Mouse (Mus musculus) limb, embryonic 14.5 days (tissue): ENCODE measurements around the gene Olfr794. TPM values are rescaled to one million over a fixed set of nuclear protein-coding genes. Genes with fewer than 3 reads are reported as not detected.

Experiments
- ATAC-seq: fragments of 200-750 bp; cut with Nextera tagmentation; 2 replicates; pipeline ENCODE4 v1.8.0; 2017; ENCODE audit warnings: low read depth, moderate number of reproducible peaks, moderate TSS enrichment; ENCODE audit not compliant: low FRiP score
- DNase-seq: peaks from one replicate; pipeline ENCODE4 v3.0.0-alpha.2; 2015; ENCODE audit warnings: low spot score
- H3K27ac ChIP-seq: fragments of 300-500 bp; sonication (generic); replicated peaks from 2 replicates; pipeline ENCODE4 v1.5.1; 2014; ENCODE audit warnings: low read depth, mild to moderate bottlenecking, low read length, moderate library complexity, mixed read lengths
- H3K27me3 ChIP-seq: fragments of 300-500 bp; sonication (generic); 2 replicates; pipeline ENCODE4 v1.6.1; 2014; ENCODE audit warnings: low read length, mixed read lengths; ENCODE audit not compliant: control insufficient read depth, insufficient read depth
- H3K36me3 ChIP-seq: fragments of 300-500 bp; sonication (generic); 2 replicates; pipeline ENCODE4 v1.6.1; 2014; ENCODE audit warnings: mild to moderate bottlenecking, low read length, moderate library complexity, mixed read lengths; ENCODE audit not compliant: control insufficient read depth, insufficient read depth
- H3K4me1 ChIP-seq: fragments of 300-500 bp; sonication (generic); 2 replicates; pipeline ENCODE4 v1.6.1; 2014; ENCODE audit warnings: antibody characterized with exemption, low read length, mixed read lengths; ENCODE audit not compliant: control insufficient read depth, insufficient read depth
- H3K4me2 ChIP-seq: fragments of 300-500 bp; sonication (generic); replicated peaks from 2 replicates; pipeline ENCODE4 v1.6.1; 2014; ENCODE audit warnings: low read depth, mild to moderate bottlenecking, low read length, moderate library complexity; ENCODE audit not compliant: severe bottlenecking
- H3K4me3 ChIP-seq: fragments of 300-500 bp; sonication (generic); replicated peaks from 2 replicates; pipeline ENCODE4 v1.5.1; 2014; ENCODE audit warnings: low read length
- H3K9ac ChIP-seq: fragments of 300-500 bp; sonication (generic); 2 replicates; pipeline ENCODE4 v1.6.1; 2014; ENCODE audit warnings: mild to moderate bottlenecking, low read depth, low read length, moderate library complexity; ENCODE audit not compliant: severe bottlenecking
- H3K9me3 ChIP-seq: fragments of 300-500 bp; sonication (generic); 2 replicates; pipeline ENCODE4 v1.6.1; 2016; ENCODE audit warnings: low read length; ENCODE audit not compliant: control insufficient read depth
- POLR2A ChIP-seq: fragments of 200-500 bp; IDR thresholded peaks from 2 replicates; pipeline ENCODE4 v1.8.0; 2012; ENCODE audit warnings: inconsistent platforms, mild to moderate bottlenecking, moderate library complexity, borderline replicate concordance; ENCODE audit not compliant: insufficient read depth, insufficient read length; ENCODE audit errors: extremely low read depth
- WGBS: fragments of 180-500 bp; shearing (Covaris S2); extraction: QIAGEN DNeasy Blood & Tissue Kit; methylation state at CpG from one replicate; pipeline ENCODE4 v1.1.7; 2014; 5-methylcytosine and 5-hydroxymethylcytosine counted together
- polyA plus RNA-seq, 2 experiments: library from polyadenylated mRNA; depleted of rRNA in 1 of 2; stranded (reverse) in 1 of 2; unstranded in 1 of 2; fragments of >200 nt; fragmentation: Nextera tagmentation in 1 of 2; extraction: Ambion mirVana in 1 of 2; gene quantifications; 2 replicates each; pipeline versions ENCODE4 v1.2.1 to v1.2.3; 2012 to 2014

The Olfr794 gene
- polyA plus RNA-seq (2012; rRNA removed) (not detected in 2 replicates), polyA plus RNA-seq (2014; fragmentation: Nextera tagmentation; extraction: Ambion mirVana) (not detected in 2 replicates)

DNA sequence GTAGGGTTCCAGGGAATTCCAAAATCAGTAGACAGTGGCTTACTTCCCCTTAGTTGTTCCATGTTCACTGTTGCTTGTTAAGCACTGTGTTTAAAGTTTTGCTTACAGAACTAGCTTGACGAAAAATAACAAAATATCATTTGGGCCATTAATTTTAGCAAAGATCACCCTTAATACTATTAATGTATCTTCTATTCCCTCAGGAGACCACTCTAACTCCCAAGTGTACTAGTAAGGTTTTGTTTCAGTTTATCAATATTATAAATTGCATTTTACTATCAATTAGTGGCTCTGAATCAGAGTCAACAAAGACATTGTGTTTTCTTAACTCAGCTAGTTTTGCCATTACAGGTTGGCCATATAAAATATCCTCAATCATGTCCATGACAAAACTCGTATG lies at the start of gene Olfr794:
TSS of gene Olfr794 (plus strand) at position 301 of the 400 bp plus-strand sequence.
- ATAC-seq (no peak), DNase-seq (no peak)
- Histone ChIP-seq H3K4me2 (no peak within 1 kb of the TSS), H3K4me3 (no peak within 1 kb of the TSS), H3K9me3 (no peaks in the 10 kb centered on the region), H3K36me3 (no peaks in the 10 kb centered on the region), H3K27me3 (no peaks in the 10 kb centered on the region), H3K4me1 (no peaks in the 10 kb centered on the region), H3K27ac (no peak within 1 kb of the TSS), H3K9ac (no peak within 1 kb of the TSS)
- WGBS, result 78% methylated on average over 2 of the region's 2 CpGs
- TF ChIP-seq POLR2A, result no peak

DNA sequence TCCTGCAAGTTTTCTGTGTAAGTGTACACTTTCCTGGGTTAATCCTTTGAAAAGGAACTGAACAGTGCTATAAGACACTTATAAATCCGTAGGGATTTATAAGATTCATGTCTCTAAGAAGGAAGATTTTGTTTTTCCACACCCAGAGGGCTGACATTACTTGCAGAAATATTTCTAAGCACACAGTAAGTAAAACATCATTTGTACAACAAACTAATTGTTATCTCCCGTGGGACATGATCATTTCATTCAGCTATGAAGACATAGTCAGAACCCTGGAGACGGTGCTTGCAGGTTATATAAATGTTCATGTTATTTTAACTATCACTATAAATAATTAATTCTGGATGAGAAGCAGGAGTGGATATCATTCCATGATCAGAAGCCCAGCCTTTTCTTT lies 46.0 kb upstream of the Olfr794 start, which contains the start of gene Olfr791:
TSS of gene Olfr791 (plus strand) at position 301 of the 400 bp plus-strand sequence.
- Histone ChIP-seq H3K4me1 (no peaks in the 10 kb centered on the region), H3K4me3 (no peak within 1 kb of the TSS), H3K27ac (no peak within 1 kb of the TSS), H3K9me3 (no peaks in the 10 kb centered on the region), H3K4me2 (no peak within 1 kb of the TSS), H3K27me3 (no peaks in the 10 kb centered on the region), H3K36me3 (no peaks in the 10 kb centered on the region), H3K9ac (no peak within 1 kb of the TSS)
- ATAC-seq (no peak), DNase-seq (no peak)
- TF ChIP-seq POLR2A, result no peak
- 74% methylated on average over 3 of the region's 3 CpGs for WGBS

DNA sequence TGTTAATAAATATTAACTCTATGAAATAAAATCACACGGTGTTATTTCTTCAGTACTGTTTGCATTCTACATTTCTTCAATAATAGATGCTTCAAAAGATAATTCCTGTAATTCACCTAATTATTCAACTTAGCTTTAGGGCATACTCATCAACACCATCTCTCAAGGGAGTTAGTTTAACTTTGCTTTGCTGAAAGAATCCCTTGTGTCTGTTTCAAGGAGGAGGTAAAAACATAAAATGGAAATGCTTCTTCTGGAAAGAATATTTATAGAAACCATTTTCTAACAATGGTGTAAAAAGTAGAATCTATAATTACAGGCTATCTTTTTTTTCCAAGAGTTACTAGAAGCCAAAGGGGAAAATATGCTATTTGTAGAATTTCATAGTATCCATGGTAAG lies 28.6 kb upstream of the Olfr794 start, which contains the start of gene Olfr792:
TSS of gene Olfr792 (plus strand) at position 301 of the 400 bp plus-strand sequence.
- Histone ChIP-seq H3K4me2 (no peak within 1 kb of the TSS), H3K4me3 (no peak within 1 kb of the TSS), H3K4me1 (no peaks in the 10 kb centered on the region), H3K27ac (no peak within 1 kb of the TSS), H3K9ac (no peak within 1 kb of the TSS), H3K27me3 (no peaks in the 10 kb centered on the region), H3K9me3 (no peaks in the 10 kb centered on the region), H3K36me3 (no peaks in the 10 kb centered on the region)
- TF ChIP-seq POLR2A, result no peak
- no peak for DNase-seq
- ATAC-seq, result no peak
- WGBS, result 89% methylated on average over 1 of the region's 1 CpGs

DNA sequence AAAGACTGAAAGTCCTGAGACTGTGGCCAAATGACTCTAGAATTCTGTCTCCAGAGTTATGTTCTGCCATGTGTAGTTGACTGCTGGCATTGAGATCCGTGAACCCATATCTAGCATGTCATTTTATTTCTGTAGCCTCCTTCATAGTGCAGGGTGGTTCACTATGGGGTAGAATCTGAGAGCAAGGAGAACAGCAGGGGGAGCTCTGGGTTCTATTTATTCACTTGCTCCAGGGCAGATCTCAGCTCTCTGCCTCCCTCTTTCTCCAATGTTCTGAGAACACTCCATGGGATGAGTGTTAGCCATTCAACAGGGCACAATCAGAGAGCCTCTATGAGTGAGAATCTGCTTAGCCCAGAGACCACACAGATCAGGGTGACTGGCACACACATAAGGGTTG lies 18.1 kb upstream of the Olfr794 start:
- no peak for DNase-seq

DNA sequence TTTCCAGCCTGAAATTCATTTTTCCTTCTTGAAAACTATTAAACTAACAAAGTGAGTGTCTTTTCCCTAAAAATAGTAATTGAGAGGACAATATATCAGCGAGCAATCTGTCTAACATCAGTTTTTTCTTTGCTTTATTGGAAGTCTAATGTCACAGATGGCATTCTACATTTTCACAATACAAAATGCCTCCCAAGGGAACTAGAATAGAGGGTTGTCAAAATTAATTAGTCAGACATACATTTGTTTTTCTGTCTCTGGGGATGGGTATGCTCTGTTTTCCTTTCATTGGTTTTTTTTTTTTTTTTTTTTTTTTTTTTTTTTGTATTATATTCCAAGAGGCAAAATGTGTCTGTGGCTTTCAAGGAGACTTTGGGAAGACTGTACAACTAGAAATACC lies 9.6 kb downstream of the Olfr794 start:
- no peak for ATAC-seq
- Histone ChIP-seq H3K4me3 (no peak overlapping the region), H3K9ac (no peak overlapping the region), H3K27ac (no peak overlapping the region), H3K4me1 (no peaks in the 10 kb centered on the region), H3K36me3 (no peaks in the 10 kb centered on the region), H3K9me3 (no peaks in the 10 kb centered on the region), H3K4me2 (no peak overlapping the region), H3K27me3 (no peaks in the 10 kb centered on the region)
- no peak for TF ChIP-seq POLR2A
- no peak for DNase-seq
- WGBS, result 73% methylated on average over 1 of the region's 1 CpGs

More for the DNA sequence above, 18.1 kb upstream of the Olfr794 start:
- H3K36me3 ChIP-seq, result no peaks in the 10 kb centered on the region
- no peak for ATAC-seq
- H3K9ac ChIP-seq, result no peak overlapping the region
- no peaks in the 10 kb centered on the region for H3K4me1 ChIP-seq
- WGBS, result 41% methylated on average over 1 of the region's 1 CpGs
- no peak for TF ChIP-seq POLR2A
- H3K9me3 ChIP-seq, result 0 out of 2 replicates have a peak, but pooled peaks cover 4% of the 10 kb centered on the region
- H3K4me3 ChIP-seq, result no peak overlapping the region
- no peak overlapping the region for H3K4me2 ChIP-seq
- H3K27ac ChIP-seq, result no peak overlapping the region
- no peaks in the 10 kb centered on the region for H3K27me3 ChIP-seq
